Mouse (Mus musculus): ENCODE measurements at regions not wholly inside any gene's neighbourhood (a gene's known extent, or its start where the extent isn't known, plus 50 kb on each side); places are given as distances from the start of the nearest gene placed in this dataset.

- TF ChIP-seq POLR2A (IDR thresholded peaks at IDR 0.05; ENCODE audit: extremely low read depth, insufficient read depth, low read length) (no peak), CTCF (IDR thresholded peaks at IDR 0.05; ENCODE audit: extremely low read depth, insufficient read depth, low read length) (no peak)
Observed at GRCm38 (mm10) chr17:68135436-68135835, 131.5 kb upstream of the Arhgap28 start.

Measured in cortical plate, adult 2 months (tissue).